Mouse (Mus musculus): ENCODE data around the gene Socs7.

DNA sequence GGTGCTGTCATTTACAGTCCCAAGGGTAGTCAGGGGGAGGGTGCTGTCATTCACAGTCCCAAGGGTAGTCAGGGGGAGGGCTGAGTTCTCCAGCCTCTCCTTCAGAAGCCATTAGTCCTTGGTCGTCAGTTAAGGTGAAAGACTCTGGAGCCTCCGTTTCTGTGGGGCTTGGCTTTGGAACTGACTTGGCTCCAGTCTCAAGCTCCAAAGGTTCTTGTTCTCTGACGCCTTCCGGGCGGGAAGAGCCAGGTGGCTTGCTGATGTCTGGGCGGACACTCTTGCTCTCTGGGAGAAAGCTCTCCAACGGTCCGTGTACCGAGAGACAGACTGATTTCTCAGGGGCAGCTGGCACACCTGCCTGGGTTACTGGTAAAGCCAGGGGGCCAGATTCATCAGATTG is 28.0 kb upstream of the Socs7 start:
- no peak for TF ChIP-seq CTCF (IDR thresholded peaks at IDR 0.05; ENCODE audit: extremely low read depth, insufficient read length, insufficient replicate concordance, low read depth, low read length)
- no peak for TF ChIP-seq POLR2A (IDR thresholded peaks at IDR 0.05; ENCODE audit: low read depth, low read length)
